Mouse (Mus musculus): Measurements from ENCODE around the gene Pik3r5. TPM values are rescaled to one million over a fixed set of nuclear protein-coding genes. Genes with fewer than 3 reads are reported as not detected.

The Pik3r5 gene
- polyA plus RNA-seq, 1 experiment = 34.7 TPM

DNA sequence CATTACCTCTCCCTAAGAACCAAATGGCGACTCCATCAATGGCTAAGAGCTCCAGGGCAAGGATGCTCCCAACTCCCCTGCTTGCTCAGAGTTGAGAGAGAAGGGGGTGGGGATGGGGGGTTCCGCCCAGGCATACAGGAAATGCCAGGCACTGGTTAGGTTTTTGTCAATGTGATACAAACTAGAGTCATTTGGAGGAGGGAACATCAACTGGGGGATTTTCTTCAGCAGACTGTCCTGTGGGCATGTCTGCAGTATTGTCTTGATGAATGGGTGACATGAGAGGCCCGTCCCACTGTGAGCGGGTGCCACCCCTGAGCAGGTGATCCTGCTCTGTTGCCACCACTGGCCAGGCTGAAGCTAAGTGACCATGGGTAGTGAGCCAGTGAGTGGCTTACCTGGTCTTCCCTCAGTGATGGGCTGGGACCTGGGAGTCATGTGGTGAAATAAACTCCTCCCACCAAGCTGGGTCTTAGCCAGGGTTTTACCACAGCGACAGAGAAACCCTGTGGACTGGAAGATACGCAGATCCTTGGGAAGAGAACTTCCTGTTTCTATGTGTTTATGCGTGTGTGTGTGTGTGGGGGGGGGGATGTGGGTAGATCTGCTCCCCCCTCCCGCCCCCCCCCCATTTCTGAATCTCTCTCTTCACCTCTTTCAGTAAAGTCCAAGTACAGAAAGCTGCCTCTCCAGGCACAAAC, 67.2 kb downstream of the Pik3r5 start:
- H3K4me3 ChIP-seq (ENCODE audit: extremely low read depth, insufficient read depth, insufficient read length) = no peak overlapping the region
- peaks cover 9% of the 10 kb centered on the region; the same call in 1 of the 2 replicates for H3K36me3 ChIP-seq (ENCODE audit: control insufficient read depth, insufficient read depth, low read length)
- TF ChIP-seq POLR2A (IDR thresholded peaks at IDR 0.05; ENCODE audit: low read depth, low read length) (no peak), CTCF (IDR thresholded peaks at IDR 0.05; ENCODE audit: extremely low read depth, insufficient read depth, insufficient read length, insufficient replicate concordance) (no peak)
- H3K4me1 ChIP-seq (ENCODE audit: control insufficient read depth, insufficient read depth, insufficient read length) = peaks cover 32% of the 10 kb centered on the region; the same call in 1 of the 2 replicates
- WGBS = 15% methylated on average over 8 of the region's 8 CpGs
- no peaks in the 10 kb centered on the region for H3K27me3 ChIP-seq (ENCODE audit: control insufficient read depth, insufficient read depth, low read length)
- DNase-seq (ENCODE audit: low read depth in 1 of 2, low spot score in 2 of 2) = no peak
- H3K27ac ChIP-seq (ENCODE audit: insufficient read depth, low read length) = no peak overlapping the region

GRCm38 (mm10) chr11:68500949-68501350, 69.0 kb downstream of the Pik3r5 start:
- 54% methylated on average over 14 of the region's 14 CpGs for WGBS
- peaks cover 32% of the 10 kb centered on the region; the same call in 1 of the 2 replicates for H3K4me1 ChIP-seq (ENCODE audit: control insufficient read depth, insufficient read depth, insufficient read length)
- H3K27me3 ChIP-seq (ENCODE audit: control insufficient read depth, insufficient read depth, low read length) = no peaks in the 10 kb centered on the region; the same call in 1 of the 2 replicates
- TF ChIP-seq CTCF (IDR thresholded peaks at IDR 0.05; ENCODE audit: extremely low read depth, insufficient read depth, insufficient read length, insufficient replicate concordance) = no peak
- no peak for TF ChIP-seq POLR2A (IDR thresholded peaks at IDR 0.05; ENCODE audit: low read depth, low read length)
- DNase-seq (ENCODE audit: low read depth in 1 of 2, low spot score in 2 of 2) = no peak
- H3K27ac ChIP-seq (ENCODE audit: insufficient read depth, low read length) = no peak overlapping the region
- H3K36me3 ChIP-seq (ENCODE audit: control insufficient read depth, insufficient read depth, low read length) = peaks cover 5% of the 10 kb centered on the region; the same call in 1 of the 2 replicates
- H3K4me3 ChIP-seq (ENCODE audit: extremely low read depth, insufficient read depth, insufficient read length) = no peak overlapping the region

DNA sequence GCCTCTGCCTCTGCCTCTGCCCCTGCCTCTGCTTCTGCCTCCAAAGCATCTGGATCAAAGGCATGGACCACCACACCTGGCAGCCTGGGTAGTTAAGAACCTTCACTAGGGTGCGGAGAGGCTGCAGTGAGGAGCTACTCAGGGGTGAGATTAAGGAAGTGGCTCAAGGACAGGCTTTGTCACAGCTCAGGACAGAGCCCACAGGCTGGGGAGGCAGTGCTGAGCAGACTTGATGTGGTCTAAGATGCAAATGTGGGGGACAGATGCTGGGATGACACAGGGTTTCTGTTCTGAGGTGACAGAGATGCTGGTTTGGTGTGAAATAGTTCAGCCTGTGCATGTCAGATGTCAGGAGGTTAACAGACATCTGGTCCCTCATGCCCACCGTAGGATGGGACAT, 70.5 kb downstream of the Pik3r5 start:
- no peak for DNase-seq (ENCODE audit: low read depth in 1 of 2, low spot score in 2 of 2)

GRCm38 (mm10) chr11:68502902-68503629, 71.1 kb downstream of the Pik3r5 start, which contains the start of gene Pik3r6:
Gene Pik3r6 (plus strand): TSS chr11:68503019.
- no peaks in the 10 kb centered on the region; the same call in 1 of the 2 replicates for H3K27me3 ChIP-seq (ENCODE audit: control insufficient read depth, insufficient read depth, low read length)
- DNase-seq (ENCODE audit: low read depth in 1 of 2, low spot score in 2 of 2) = no peak
- peaks cover 32% of the 10 kb centered on the region; the same call in 1 of the 2 replicates for H3K4me1 ChIP-seq (ENCODE audit: control insufficient read depth, insufficient read depth, insufficient read length)
- H3K36me3 ChIP-seq (ENCODE audit: control insufficient read depth, insufficient read depth, low read length) = no peaks in the 10 kb centered on the region
- WGBS = 63% methylated on average over 8 of the region's 8 CpGs
- H3K27ac ChIP-seq (ENCODE audit: insufficient read depth, low read length) = no peak within 1 kb of the TSS
- no peak for TF ChIP-seq POLR2A (IDR thresholded peaks at IDR 0.05; ENCODE audit: low read depth, low read length)
- TF ChIP-seq CTCF (IDR thresholded peaks at IDR 0.05; ENCODE audit: extremely low read depth, insufficient read depth, insufficient read length, insufficient replicate concordance) = no peak
- no peak within 1 kb of the TSS; the same call in 1 of the 2 replicates for H3K4me3 ChIP-seq (ENCODE audit: extremely low read depth, insufficient read depth, insufficient read length)

More for the DNA sequence above, 70.5 kb downstream of the Pik3r5 start:
- Histone ChIP-seq H3K36me3 (ENCODE audit: control insufficient read depth, insufficient read depth, low read length) (no peaks in the 10 kb centered on the region), H3K4me1 (ENCODE audit: control insufficient read depth, insufficient read depth, insufficient read length) (peaks cover 32% of the 10 kb centered on the region; the same call in 1 of the 2 replicates), H3K27me3 (ENCODE audit: control insufficient read depth, insufficient read depth, low read length) (no peaks in the 10 kb centered on the region; the same call in 1 of the 2 replicates), H3K27ac (ENCODE audit: insufficient read depth, low read length) (no peak overlapping the region), H3K4me3 (ENCODE audit: extremely low read depth, insufficient read depth, insufficient read length) (no peak overlapping the region)
- TF ChIP-seq POLR2A (IDR thresholded peaks at IDR 0.05; ENCODE audit: low read depth, low read length) = no peak
- TF ChIP-seq CTCF (IDR thresholded peaks at IDR 0.05; ENCODE audit: extremely low read depth, insufficient read depth, insufficient read length, insufficient replicate concordance) = no peak
- 38% methylated on average over 2 of the region's 2 CpGs for WGBS

DNA sequence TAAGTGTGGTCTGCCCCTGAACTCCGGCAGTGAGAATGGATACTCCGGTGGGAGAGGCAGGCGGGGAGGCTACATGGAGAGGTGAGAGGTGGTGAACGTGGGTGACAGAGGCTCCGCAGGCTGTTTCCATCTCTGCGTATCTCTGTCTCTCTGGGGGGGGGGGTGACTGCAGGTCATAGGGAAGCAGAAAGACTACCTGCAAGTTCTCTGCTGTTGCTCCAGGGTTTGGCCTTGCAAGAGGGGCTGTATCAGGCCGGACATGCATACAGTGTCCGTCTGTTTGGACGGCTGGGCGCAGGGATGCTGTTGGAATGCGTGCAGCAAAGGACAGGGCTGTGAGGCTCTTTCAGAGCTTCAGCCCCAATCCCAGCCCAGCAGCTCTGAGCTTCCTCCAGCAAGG, 73.0 kb downstream of the Pik3r5 start:
- H3K4me1 ChIP-seq (ENCODE audit: control insufficient read depth, insufficient read depth, insufficient read length) = peaks cover 16% of the 10 kb centered on the region; the same call in 1 of the 2 replicates
- TF ChIP-seq POLR2A (IDR thresholded peaks at IDR 0.05; ENCODE audit: low read depth, low read length) (no peak), CTCF (IDR thresholded peaks at IDR 0.05; ENCODE audit: extremely low read depth, insufficient read depth, insufficient read length, insufficient replicate concordance) (no peak)
- 91% methylated on average over 11 of the region's 11 CpGs for WGBS
- no peaks in the 10 kb centered on the region; the same call in 1 of the 2 replicates for H3K27me3 ChIP-seq (ENCODE audit: control insufficient read depth, insufficient read depth, low read length)
- no peak for DNase-seq (ENCODE audit: low read depth in 1 of 2, low spot score in 2 of 2)
- no peaks in the 10 kb centered on the region for H3K36me3 ChIP-seq (ENCODE audit: control insufficient read depth, insufficient read depth, low read length)
- no peak overlapping the region for H3K27ac ChIP-seq (ENCODE audit: insufficient read depth, low read length)
- no peak overlapping the region for H3K4me3 ChIP-seq (ENCODE audit: extremely low read depth, insufficient read depth, insufficient read length)

DNA sequence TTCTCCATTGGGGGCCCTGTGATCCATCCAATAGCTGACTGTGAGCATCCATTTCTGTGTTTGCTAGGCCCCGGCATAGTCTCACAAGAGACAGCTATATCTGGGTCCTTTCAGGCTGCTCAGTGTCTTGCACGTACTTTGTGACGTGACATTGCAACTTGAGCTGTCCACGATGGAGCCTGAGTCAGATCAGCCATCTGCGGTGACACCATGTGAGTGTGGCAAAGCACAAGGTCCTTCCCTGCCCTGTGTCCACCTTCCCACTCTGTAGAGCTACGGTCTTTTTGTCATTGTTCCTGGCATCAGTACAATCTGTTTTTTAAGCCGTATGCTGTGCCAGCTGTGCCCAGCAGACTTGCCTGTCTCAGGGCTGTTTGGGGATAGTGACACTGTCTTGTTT, 75.3 kb downstream of the Pik3r5 start:
- no peak overlapping the region for H3K27ac ChIP-seq (ENCODE audit: insufficient read depth, low read length)

More for the DNA sequence above, 75.3 kb downstream of the Pik3r5 start:
- no peak overlapping the region for H3K4me3 ChIP-seq (ENCODE audit: extremely low read depth, insufficient read depth, insufficient read length)
- no peak for DNase-seq (ENCODE audit: low read depth in 1 of 2, low spot score in 2 of 2)
- no peaks in the 10 kb centered on the region; the same call in 1 of the 2 replicates for H3K27me3 ChIP-seq (ENCODE audit: control insufficient read depth, insufficient read depth, low read length)
- no peaks in the 10 kb centered on the region for H3K36me3 ChIP-seq (ENCODE audit: control insufficient read depth, insufficient read depth, low read length)
- WGBS = 95% methylated on average over 7 of the region's 7 CpGs
- H3K4me1 ChIP-seq (ENCODE audit: control insufficient read depth, insufficient read depth, insufficient read length) = peaks cover 11% of the 10 kb centered on the region; the same call in 1 of the 2 replicates
- TF ChIP-seq CTCF (IDR thresholded peaks at IDR 0.05; ENCODE audit: extremely low read depth, insufficient read depth, insufficient read length, insufficient replicate concordance) (no peak), POLR2A (IDR thresholded peaks at IDR 0.05; ENCODE audit: low read depth, low read length) (no peak)
